Mouse (Mus musculus): ENCODE results near the gene Ankrd13d.

- TF ChIP-seq CTCF (IDR thresholded peaks at IDR 0.05; ENCODE audit: borderline replicate concordance, insufficient read depth, low read length) (no peak), POLR2A (IDR thresholded peaks at IDR 0.05; ENCODE audit: low read depth, low read length) (no peak)
These were observed 36.3 kb upstream of the Ankrd13d start for GRCm38 (mm10) chr19:4319272-4319671.
